Mouse (Mus musculus): ENCODE data around the gene Lrrc17. TPM values are rescaled to one million over a fixed set of nuclear protein-coding genes. Genes with fewer than 3 reads are reported as not detected.
"Not testable (repeated sequence)": the region's sequence is repeated elsewhere in the genome, so short reads cannot be mapped to it uniquely, and the experiment has no call there.

Lrrc17 gene
- total RNA-seq, 2 experiments from 2014 or later, result 2.0 to 2.2 TPM

GRCm38 (mm10) chr5:21599536-21599935 lies 56.2 kb downstream of the Lrrc17 start:
- DNase-seq; intact Hi-C loops (cut with DNase I): not testable (repeated sequence)

GRCm38 (mm10) chr5:21599961-21600360 lies 56.6 kb downstream of the Lrrc17 start:
- intact Hi-C loops (cut with DNase I), result no loop called here
- no peak for DNase-seq

DNA sequence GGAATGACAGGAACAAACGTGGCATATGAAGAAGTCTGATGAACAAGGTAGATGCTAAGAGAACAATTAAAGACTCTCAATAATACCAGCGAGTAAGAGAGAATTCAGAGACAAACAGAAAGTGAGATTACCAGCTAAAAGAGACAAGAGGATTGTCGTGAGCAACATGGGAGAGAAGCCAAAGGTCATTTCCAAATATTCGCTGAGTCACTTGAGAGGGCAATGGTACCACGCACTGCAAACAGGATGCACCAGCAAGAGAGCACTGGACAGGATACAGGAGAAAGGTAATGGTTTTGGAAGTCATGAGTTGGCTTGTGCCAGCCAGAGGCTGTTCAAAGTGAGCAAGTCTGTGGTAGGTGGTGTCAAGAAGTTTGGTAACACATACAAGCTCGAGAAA lies 62.6 kb downstream of the Lrrc17 start:
- DNase-seq, result no peak
- intact Hi-C loops (cut with DNase I), result no loop called here

- peak; percentile 9 for DNase-seq
- intact Hi-C loops (cut with DNase I), result no loop called here
Observed at GRCm38 (mm10) chr5:21608311-21609304, 65.2 kb downstream of the Lrrc17 start.

GRCm38 (mm10) chr5:21610996-21611395 lies 67.6 kb downstream of the Lrrc17 start:
- intact Hi-C loops (cut with DNase I), result no loop called here
- no peak for DNase-seq

DNA sequence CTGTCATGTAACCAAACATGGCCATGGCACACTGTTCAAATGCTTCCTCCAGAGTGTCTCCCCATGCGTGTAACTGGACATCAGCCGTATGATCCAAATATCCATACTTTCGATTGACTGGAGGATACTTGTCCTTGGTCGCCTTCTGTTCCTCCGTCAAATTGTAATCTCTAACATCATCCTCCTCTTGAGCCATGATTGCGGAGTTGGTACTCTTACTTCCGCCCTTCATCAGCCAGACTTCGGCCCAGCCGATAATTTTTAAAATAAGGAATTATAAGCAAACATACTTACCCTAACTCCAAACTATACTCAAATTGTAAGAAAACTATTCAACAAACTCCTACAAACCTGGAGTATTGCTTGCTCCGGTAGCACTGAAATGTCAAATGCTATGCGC lies 70.9 kb downstream of the Lrrc17 start:
- DNase-seq; intact Hi-C loops (cut with DNase I): not testable (repeated sequence)

- DNase-seq, result no peak
- intact Hi-C loops (cut with DNase I), result no loop called here
Observed at GRCm38 (mm10) chr5:21616450-21617009, 73.2 kb downstream of the Lrrc17 start.

Other genes with a start within 250 kb of the Lrrc17 start
- 1 to 10 TPM; 1.8 to 1.9 TPM for gene Fgl2, start 170.9 kb upstream of the Lrrc17 start, total RNA-seq (2021)
- gene Ccdc146, start 118.9 kb upstream of the Lrrc17 start, total RNA-seq (2021), result under 1 TPM; 0.50 to 0.95 TPM
- 10 to 100 TPM; 11.4 to 13.9 TPM for gene Fam185a, start 118.6 kb upstream of the Lrrc17 start, total RNA-seq (2021)
- gene Fbxl13, start 102.1 kb downstream of the Lrrc17 start, total RNA-seq (2021), result under 1 TPM; 0.26 to 0.36 TPM
- 10 to 100 TPM; 48.4 to 58.1 TPM for gene Armc10, start 102.3 kb downstream of the Lrrc17 start, total RNA-seq (2021)
- 1 to 10 TPM; 2.3 to 2.8 TPM for gene Napepld, start 157.8 kb downstream of the Lrrc17 start, total RNA-seq (2021)
- gene Pmpcb, start 193.6 kb downstream of the Lrrc17 start, total RNA-seq (2021), result 10 to 100 TPM; 66.9 to 73.3 TPM
- gene Dnajc2, start 241.7 kb downstream of the Lrrc17 start, total RNA-seq (2021), result 10 to 100 TPM; 45.8 to 51.6 TPM
- gene Psmc2, start 241.7 kb downstream of the Lrrc17 start, total RNA-seq (2021), result 100 to 1,000 TPM; 110 to 115 TPM